Mouse (Mus musculus): ENCODE data around the gene Csnk2b. TPM values are rescaled to one million over a fixed set of nuclear protein-coding genes. Genes with fewer than 3 reads are reported as not detected.
"Not testable (repeated sequence)": the region's sequence is repeated elsewhere in the genome, so short reads cannot be mapped to it uniquely, and the experiment has no call there.

Gene Csnk2b
- polyA plus RNA-seq, 2 experiments from 2014 or later: 274 to 355 TPM

DNA sequence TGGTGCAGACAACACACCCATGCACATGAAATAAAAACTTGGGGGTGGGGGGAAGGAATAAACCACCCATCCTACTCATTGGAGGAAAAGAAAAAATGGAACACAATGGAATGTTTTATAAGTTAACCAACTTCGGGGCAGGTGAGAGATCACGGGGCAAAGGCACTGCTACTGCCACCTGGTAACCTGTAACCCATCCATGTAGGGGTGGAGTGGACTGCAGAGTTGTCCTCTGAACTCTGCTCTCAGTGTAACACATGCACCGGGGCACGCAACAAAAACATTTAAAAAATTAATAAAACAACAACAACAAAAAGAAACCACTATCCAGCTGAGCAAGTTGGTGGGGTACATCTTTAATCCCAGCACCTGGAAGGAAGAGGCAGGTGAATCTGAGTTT is 30.3 kb upstream of the Csnk2b start:
- no peak for ATAC-seq

DNA sequence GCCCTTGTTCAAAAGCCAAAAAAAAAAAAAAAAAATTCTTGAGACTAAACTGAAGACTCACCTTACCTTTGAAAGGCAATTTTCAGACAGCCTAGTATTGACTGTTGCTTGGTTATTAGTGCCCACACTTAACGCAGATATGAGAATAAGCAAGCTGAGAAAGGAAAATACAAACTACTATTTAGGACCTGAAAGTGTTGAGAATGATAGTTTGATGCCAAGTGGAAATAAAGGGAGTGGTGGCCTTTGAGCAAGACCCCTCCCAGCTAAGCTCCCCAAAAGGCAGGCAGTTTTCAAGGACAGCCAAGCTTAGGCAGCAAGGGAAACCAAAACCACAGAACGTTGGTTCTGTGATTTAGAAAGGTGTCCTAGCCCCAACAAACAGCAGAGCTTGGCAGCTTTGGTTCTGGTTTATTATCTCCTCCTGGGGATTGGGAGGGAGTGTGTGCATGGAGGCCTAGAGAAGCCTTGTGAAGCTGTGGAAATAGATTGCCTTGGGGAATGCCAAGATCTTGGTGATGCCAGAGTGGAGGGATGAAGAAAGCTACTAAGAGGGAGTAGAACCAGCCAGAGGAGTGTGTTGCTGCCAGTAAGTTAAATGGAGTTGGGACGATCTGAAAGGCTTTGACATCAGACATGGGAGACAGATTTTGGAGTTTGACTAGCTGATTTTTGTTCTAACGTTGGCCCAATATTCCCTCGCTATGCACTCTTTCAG is 26.2 kb upstream of the Csnk2b start:
- no peak for ATAC-seq

DNA sequence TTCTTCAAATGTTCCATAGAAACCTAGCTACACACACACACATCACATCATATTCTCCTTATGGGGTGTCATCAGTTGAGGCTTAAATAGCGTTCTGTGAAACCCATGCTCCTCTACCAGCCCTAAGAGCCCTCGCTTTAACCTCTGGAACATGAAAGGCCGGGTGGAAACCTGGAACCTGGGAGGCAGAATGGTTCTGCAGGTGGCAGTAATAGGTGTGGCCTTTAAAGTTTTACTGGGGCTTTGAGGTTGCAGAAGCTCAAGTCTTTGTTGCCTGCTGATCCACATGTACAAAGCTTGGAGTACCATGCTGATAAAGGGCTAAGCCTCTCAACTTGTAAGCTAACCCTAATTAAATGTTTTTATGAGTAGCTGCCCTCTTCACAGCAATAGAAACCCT is 25.5 kb upstream of the Csnk2b start:
- ATAC-seq: no peak

DNA sequence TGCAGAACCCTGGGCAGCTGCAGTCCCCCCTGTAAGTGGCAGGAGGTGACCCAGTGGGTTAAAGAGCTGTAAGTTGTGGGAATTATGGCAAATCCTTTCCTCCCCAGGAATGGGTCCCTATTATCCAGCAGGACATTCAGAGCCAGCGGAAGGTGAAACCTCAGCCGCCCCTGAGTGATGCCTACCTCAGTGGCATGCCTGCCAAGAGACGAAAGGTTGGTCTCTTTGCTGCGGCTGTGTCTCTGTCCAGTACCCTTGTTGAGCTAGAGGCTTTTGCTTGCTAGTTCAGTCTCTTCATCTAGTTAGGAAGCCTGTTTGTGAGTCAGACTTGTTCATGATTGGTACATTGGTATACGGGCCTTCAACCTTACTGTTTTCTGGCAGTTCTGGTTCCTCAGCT is 24.3 kb upstream of the Csnk2b start:
- no peak for ATAC-seq

DNA sequence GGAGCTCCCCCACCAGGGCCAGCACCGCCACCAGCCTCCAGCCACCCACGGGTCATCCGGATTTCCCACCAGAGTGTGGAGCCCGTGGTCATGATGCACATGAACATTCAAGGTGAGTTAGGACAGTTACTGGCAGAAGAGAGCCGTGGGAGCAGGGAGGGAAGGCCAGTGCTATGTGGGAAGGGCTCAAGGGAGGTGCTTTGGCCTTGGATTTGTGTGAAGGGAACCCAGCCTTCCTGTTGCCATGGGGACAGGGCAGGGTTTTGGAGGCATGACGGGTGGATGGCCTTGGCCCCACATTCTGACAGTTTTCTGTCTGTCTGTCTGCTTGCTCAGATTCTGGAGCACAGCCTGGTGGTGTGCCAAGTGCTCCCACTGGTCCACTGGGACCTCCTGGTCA is 20.1 kb upstream of the Csnk2b start:
- no peak for ATAC-seq

DNA sequence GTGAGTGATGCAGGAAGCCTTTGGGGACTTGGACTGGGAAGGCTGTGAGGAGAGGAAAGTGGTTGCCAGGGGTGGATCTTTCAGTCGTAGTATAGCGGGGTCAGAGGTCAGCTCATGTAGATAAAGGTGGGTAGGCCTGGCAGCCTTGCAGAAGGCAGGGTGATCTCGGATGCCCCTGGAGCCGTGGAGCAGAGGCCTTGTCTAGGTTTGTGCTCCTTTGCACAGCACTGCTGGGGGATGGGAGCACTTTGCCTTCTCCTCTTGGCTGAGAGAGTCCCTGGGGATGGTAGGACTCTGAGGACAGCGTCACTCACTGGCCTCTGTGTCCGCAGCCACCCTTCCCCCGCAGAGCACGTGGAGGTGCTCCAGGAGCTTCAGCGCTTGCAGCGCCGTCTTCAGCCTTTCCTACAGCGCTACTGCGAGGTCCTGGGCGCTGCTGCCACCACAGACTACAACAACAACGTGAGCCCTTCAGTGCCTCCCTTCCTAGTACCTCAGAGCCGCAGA is 18.7 kb upstream of the Csnk2b start:
- no peak for ATAC-seq

DNA sequence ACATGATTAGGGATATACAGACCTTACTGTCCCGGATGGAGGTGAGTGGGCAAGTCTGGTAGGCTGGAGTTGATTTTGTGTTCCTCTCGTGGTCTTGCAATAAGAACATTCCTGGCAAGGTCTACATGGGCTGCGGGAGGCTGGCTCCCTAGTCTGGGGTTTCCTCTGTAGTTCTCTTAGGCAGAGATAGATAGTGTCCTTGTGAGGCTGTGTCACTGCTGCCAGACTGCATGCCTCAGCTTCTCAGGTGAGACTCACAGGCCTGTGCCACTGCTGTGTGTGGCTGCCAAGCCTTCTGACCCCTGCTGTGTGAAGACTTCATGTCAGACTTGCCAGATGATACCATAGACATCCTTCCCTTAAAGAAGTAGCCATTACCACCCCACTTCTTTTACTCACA is 17.4 kb upstream of the Csnk2b start:
- no peak for ATAC-seq

DNA sequence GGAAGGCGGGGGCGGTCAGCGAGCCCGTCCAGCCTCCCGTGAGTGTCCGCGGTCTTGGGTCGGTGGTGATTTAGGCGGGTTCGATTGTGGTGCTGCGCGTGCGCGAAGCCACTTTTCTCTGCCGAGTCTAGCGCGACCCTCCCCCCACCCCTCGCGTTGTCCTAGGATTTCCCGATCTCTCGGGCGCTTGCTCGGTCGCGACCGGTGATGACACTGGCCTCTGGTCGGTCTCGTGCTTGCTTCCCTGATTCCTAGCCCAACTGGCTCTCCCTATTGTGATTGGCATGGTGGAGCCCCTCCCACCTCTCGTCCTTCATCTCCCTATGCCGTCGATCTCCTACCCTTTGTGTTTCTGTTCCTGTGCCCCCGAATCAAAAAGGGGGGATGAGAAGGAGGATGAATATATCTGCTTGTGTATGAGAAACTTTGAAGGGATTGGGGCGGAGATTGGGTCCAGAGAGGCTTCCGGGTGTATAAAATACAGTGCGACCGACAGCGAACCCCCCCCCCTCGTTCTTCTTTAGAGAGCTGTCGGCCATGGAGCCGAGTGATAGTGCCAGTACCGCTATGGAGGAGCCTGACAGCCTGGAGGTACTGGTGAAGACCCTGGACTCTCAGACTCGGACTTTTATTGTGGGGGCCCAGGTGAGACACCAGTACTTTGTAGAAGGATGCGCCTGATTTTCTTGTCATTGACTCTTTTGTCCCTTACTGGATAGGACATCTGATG is 13.9 kb upstream of the Csnk2b start:
- peak; percentile 21 for ATAC-seq

DNA sequence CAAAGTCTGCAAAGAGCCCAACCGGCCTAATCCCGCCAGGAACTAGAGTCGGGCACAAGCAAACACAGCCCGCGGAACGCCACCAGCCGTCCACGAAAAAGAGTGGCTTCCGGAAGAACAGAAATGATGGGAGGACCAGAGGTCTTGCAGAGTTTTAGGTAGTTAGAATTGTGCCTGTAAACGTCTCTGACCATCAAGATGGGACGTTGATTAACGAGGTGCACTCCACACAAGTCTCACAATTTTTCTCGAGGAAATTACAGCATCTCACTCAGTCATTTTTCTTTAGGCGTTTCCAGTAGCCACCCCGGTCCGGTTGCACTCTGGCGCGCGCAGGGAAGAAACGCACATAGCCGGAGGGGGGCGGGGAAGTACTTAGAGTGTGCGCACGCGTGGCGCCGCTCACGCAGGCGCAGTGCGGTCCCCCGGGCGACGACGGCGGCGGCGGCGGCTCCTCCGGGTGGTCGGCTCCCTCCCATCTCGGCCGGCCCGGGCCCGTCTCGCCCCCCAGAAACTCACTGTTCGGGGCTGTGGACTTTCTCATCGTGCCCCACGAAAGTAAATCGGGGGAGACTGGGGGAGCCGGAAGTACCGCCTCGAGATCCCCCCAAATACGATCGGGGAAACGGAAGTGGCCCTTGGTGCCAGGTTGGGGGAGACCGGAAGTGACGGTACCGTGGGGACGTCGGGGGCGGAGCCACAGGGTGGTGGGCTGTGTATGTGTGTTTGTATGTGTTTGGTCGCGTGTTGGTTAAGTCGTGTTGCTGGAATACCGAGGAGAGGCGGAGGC is 13.1 kb upstream of the Csnk2b start, which contains the start of gene Bag6:
TSS of gene Bag6 (plus strand) at position 378 of the 790 bp plus-strand sequence.
- peak; percentile 79 for ATAC-seq

DNA sequence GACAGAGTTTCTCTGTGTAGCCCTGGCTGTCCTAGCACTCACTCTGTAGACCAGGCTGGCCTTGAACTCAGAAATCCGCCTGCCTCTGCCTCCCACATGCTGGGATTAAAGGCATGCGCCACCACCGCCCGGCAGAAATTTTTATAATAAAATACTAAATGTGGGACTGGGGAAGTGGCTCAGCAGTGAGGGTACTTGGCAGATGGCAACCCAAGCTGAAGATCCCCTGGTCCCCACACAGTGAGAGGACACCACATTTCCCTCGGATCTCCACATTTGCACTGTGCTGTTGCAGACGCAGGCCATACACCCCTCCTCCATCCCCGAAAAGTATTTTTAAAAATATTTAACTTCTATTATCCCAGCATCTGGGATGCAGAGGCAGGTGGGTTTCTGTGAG is 11.7 kb upstream of the Csnk2b start:
- no peak for ATAC-seq

DNA sequence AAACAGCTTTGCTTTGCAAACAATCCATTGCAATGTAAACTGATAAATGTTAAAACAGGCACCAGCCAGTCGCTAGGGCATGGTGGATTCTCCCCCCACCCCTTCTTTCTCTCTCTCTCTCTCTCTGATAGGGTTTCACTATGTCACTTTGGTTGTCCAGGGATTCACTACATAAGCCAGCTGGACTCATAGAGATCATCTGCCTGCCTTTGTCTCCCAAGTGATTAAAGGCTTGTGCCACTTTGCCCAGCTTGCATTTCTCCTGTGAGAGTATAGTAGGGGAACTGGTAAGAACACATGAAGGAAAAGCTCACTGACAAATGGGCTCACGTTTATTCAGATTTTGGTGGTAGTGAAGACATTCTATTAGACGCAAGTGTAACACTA is 10.3 kb upstream of the Csnk2b start:
- no peak for ATAC-seq

DNA sequence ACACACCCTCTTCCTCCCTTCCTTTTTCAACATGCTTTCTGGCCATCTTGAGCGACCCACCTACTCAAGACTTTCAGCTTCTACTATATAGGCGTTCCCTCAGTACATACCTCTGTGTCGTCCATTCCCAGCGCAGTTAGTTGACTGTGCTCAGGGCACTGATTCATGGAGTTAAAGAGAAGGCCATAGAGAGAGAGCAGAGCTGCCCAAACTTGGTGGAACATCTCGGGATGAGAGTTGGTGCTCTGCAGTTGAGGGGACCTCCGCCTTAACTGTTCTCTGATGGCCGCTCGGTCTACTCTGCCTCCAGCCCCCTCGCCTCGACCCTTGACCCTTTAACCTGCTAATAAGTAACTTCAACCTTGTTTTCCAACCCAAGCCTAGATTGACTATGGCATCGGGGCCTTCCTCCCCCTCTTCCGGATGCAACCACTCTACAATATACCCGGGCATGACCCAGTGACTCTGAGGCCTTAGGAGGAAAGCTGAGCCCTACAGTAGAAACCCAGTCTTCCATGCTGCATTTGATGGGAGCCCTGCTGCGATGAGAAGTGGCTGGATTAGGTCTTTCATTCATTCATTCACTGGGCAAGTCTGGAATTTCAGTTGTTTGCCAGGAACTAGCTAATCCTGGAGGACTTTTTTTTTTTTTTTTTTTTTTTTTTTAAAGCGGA is 9.8 kb upstream of the Csnk2b start, which contains the start of gene Apom:
TSS of gene Apom (minus strand) at position 551 of the 674 bp plus-strand sequence.
- no peak for ATAC-seq

DNA sequence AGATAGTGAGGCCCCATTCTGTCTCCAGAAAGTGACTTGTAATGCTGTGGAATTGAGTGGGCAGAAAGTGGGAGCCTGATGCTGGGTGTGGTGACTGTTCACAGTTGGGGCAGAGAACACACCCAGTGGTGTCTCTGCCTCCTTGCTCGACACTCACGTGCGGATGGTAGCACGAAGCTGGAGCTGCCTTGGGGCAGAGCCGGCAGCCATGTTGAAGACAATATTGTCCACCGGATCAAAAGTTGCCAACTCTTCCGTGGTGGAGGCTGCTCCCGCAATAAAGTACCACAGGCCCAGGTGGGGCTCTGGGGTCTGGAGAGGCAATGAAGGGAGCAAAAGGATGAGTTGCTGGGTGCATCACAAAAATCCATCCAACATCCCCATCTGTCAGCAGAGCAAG is 9.2 kb upstream of the Csnk2b start:
- ATAC-seq: no peak

DNA sequence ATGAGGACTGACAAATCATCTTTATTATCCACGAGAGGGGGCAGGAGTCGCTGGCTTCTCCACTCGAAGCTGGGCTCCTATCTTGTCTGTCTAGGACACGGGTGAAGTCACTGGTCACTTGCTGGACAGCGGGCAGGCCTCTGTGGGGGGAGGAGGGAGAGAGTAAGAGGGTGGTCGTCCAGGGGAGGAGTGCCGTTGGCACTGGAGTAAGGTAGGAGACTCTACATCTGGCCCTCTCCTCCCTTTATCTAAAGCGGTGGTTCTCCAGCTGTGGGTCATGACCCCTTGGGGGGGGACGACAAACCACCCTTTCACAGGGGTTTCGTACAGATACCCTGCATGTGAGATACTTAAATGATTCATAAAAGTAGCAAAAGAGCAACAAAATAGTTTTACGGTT is 7.1 kb upstream of the Csnk2b start:
- no peak for ATAC-seq

DNA sequence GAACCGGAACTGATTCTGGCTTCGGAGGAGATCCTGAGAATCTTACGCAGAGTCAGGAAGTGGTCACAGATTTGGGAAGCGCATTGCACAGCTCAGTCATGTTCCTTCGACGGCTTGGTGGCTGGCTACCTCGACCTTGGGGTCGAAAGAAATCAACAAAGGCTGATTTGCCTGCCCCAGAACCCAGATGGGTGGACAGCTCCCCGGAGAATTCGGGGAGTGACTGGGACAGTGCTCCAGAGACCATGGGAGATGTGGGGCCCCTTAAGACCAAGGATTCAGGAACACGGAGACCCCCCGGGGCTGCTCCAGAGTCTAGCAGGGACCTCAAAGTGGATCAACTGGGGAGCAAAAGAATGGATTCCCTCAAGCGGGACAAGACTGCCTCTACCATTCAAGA is 5.2 kb upstream of the Csnk2b start:
- ATAC-seq: no peak

DNA sequence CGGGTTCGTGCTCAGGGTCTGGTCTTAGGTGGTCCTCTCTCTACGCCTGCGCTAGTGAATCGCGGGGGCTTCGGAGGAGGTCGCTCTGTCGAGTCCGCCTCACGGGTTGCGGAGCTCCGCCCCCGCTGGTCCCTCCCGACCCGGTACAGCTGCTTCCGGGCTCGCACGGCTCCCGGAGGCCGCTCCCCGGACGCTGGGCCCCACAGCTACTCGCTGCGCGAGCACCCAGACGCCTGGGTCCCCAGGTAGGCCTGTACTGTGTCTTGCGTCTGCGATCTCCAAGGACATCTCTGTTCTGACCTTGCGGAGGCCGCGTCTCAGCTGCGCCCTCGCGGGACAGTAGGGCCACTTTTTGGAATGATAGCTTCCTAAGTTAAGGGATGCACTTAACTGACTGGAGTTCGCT is 4.4 kb upstream of the Csnk2b start, which contains the start of gene D17H6S53E:
TSS of gene D17H6S53E (plus strand) at position 168 of the 406 bp plus-strand sequence.
- ATAC-seq: peak; percentile 47

DNA sequence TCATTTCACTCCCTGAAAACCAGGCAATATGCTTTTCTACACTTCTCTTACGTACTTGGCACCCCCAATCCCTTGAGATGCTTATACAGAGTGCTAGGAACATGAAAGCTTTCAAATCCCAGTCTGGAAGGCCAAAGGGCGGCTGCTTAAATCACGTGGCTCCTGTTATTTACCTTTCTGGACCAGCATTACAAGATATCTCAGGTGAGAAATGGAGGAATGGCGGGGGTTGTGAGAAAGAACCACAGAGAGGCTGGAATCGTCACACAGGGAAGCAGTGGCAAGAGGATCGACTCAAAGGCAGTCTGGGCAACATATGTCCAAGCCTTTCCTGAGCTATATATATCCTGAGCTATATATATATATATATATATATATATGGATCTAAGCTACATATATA is 3.7 kb upstream of the Csnk2b start:
- ATAC-seq: no peak

DNA sequence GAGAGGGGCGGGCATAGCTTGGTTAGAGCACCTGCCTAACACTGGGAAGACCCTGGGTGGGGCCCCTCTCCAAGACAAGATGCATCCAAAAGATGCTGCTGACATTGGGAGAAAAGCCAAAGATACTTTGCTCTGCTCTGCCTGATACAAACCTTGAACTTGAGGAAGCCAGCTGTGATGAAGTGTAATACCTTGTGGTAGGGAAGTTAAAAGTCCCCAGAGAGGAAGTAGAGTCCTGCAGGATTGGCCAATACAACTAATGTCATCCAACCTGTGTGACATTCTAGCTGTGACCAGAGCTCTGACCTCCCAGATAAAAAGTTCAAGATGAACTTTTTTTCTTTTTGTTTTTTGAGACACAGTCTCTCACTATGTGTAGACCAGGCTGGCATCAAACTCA is 3.2 kb upstream of the Csnk2b start:
- ATAC-seq: no peak

DNA sequence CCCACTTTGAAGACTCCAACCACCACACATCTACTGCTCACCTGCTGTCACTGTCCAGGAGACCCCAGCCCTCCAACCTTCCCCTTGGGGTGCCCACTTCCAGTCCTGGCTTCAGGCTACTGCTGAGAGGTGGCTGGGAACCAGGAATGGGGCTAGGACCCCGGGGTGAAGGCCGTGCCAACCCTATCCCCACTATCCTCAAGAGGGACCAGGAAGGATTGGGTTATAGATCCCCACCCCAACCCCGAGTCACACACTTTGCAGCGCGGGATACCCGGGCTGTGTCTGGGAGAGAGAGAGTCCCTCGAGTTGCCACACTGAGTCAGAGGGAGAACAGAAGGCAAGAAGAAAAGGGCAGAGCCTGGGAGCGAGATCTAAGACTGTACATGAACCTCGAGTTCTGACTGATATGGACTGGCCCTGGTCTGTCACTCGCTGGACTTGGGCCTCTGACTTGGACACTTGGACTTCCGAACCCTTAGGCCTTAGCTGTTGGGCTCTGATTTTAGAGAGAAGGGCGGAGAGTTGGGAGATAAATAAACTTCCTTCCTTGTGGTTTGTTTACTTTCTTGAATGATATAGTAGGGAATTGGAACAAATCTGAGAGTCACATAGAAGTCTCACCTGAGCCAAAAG is 2.5 kb upstream of the Csnk2b start:
- not testable (repeated sequence) for ATAC-seq

DNA sequence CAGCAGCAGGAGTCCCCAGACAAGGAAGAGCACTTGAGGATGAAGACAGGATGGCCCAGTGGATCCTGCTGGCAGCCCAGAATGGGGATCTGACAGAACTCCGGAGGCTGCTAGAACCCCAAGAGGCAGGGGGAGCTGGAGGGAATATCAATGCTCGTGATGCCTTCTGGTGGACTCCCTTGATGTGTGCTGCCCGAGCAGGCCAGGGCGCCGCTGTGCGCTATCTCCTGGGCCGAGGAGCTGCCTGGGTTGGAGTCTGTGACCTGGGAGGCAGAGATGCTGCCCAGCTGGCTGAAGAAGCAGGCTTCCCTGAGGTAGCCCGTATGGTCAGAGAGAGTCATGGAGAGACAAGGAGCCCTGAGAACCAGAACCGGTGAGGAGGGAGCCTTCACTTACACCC is 1.4 kb upstream of the Csnk2b start:
- not testable (repeated sequence) for ATAC-seq

DNA sequence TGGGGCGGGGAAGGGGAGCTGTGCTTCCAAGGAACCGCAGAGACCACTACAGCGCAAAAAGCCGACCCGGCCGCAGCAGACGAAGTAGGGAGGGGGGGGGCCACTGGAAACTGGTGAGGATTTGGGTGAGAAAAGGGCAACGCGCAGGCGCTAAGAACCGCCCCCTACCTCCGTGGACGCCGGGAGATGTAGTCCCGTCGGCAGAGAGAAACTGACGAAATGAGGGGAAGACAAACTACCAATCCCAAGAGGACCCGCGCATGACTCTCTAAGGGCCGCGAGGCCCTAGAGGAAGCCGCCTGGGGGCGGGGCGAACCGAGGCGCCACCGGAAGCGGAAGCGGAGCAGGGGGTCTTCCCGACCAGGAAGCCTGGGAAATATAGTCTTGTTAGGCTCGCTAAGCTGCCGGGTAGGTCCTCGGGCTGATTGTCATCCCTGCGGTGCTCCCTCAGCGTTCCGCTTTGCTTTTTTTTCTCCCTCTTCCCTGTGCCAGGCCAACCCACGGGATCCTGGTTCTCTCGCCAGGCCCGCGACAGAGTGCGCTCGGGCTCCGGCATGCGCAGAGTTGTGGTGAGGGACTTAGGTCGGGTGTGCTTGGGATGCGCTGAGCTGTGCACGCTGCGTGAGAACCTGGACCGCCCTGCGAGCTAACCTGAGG is 582 bp downstream of the Csnk2b start, which contains the start of gene Gpank1:
TSS of gene Gpank1 (plus strand) at position 313 of the 657 bp plus-strand sequence.
- ATAC-seq: peak; percentile 91
